Mouse (Mus musculus): ENCODE measurements at regions not wholly inside any gene's neighbourhood (a gene's known extent, or its start where the extent isn't known, plus 50 kb on each side); places are given as distances from the start of the nearest gene placed in this dataset.

- no peak overlapping the region for H3K4me2 ChIP-seq (ENCODE audit: low read depth, low read length)
- WGBS: 73% methylated on average over 6 of the region's 6 CpGs
- ATAC-seq (ENCODE audit: low read depth): no peak
- H3K4me1 ChIP-seq (replicated peaks; ENCODE audit: control insufficient read depth, insufficient read depth, low read length): peaks cover 15% of the 10 kb centered on the region; the same call in 1 of the 2 replicates
- no peak overlapping the region for H3K9ac ChIP-seq (ENCODE audit: low read length)
- no peaks in the 10 kb centered on the region for H3K36me3 ChIP-seq (ENCODE audit: control insufficient read depth, insufficient read depth, low read length)
- H3K27ac ChIP-seq (ENCODE audit: low read length): no peak overlapping the region
- H3K9me3 ChIP-seq (ENCODE audit: control insufficient read depth, low read length): peaks cover 3% of the 10 kb centered on the region
- H3K27me3 ChIP-seq (ENCODE audit: control insufficient read depth, insufficient read depth, low read depth, low read length): no peaks in the 10 kb centered on the region
- no peak overlapping the region for H3K4me3 ChIP-seq (ENCODE audit: low read length)
Observed at GRCm38 (mm10) chr15:62099683-62100082, 1176.9 kb upstream of the A1bg start.

- Histone ChIP-seq H3K27me3 (ENCODE audit: control insufficient read depth, insufficient read depth, low read depth, low read length) (no peaks in the 10 kb centered on the region), H3K9me3 (ENCODE audit: control insufficient read depth, low read length) (peaks cover 3% of the 10 kb centered on the region), H3K4me1 (replicated peaks; ENCODE audit: control insufficient read depth, insufficient read depth, low read length) (peaks cover 11% of the 10 kb centered on the region; the same call in 1 of the 2 replicates), H3K27ac (ENCODE audit: low read length) (peak overlapping the region; percentile 58; the same call in 1 of the 2 replicates), H3K36me3 (ENCODE audit: control insufficient read depth, insufficient read depth, low read length) (no peaks in the 10 kb centered on the region), H3K4me3 (ENCODE audit: low read length) (no peak overlapping the region), H3K9ac (ENCODE audit: low read length) (no peak overlapping the region), H3K4me2 (ENCODE audit: low read depth, low read length) (no peak overlapping the region)
- WGBS: 28% methylated on average over 16 of the region's 16 CpGs
- ATAC-seq (ENCODE audit: low read depth): peak; percentile 77
Observed at GRCm38 (mm10) chr15:62098791-62099660, 1176.2 kb upstream of the A1bg start.

DNA sequence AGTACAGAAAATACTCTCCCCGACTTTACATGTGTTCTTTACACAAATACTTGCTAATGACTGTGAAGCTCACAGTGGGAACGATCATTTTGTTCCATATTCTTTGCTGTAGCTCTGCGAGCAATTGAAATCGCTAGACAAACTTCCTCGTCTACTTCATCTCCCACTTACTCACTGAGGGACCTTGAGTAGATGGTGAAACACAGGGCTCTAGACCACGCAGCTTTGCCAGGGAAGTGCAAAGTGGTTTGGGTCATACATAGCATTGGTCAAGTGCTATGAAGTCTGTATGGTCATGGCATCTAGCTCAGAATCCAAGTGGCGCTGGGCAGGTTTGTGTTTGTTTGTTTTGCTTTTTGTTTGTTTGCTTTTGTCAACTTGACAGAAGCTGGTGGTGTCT lies 1174.0 kb upstream of the A1bg start:
- no peak for ATAC-seq (ENCODE audit: low read depth)
- WGBS: 61% methylated on average over 7 of the region's 7 CpGs
- no peak overlapping the region for H3K4me3 ChIP-seq (ENCODE audit: low read length)
- peaks cover 24% of the 10 kb centered on the region for H3K4me1 ChIP-seq (replicated peaks; ENCODE audit: control insufficient read depth, insufficient read depth, low read length)
- no peak overlapping the region for H3K9ac ChIP-seq (ENCODE audit: low read length)
- no peak overlapping the region for H3K4me2 ChIP-seq (ENCODE audit: low read depth, low read length)
- H3K27me3 ChIP-seq (ENCODE audit: control insufficient read depth, insufficient read depth, low read depth, low read length): no peaks in the 10 kb centered on the region
- no peaks in the 10 kb centered on the region for H3K9me3 ChIP-seq (ENCODE audit: control insufficient read depth, low read length)
- H3K36me3 ChIP-seq (ENCODE audit: control insufficient read depth, insufficient read depth, low read length): no peaks in the 10 kb centered on the region
- H3K27ac ChIP-seq (ENCODE audit: low read length): no peak overlapping the region

DNA sequence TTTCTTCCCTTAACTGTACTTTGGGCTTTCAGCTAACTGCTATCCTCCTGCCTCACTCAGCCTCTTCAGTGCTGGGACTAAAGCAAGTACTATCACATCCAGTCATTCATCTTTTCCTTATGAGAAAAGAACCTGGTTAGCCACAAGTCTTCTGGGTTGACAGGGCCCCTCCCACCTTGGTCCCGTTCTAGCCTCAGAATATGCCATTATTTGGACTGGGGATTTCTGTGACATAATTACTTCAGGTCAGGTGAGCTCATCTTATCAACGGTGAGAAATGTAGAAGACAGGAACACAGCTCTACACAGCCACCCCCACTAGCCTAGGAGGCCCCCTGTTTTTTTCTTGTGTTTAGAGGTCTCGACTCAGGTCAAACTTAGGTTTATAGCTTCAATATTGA lies 1172.4 kb upstream of the A1bg start:
- Histone ChIP-seq H3K27me3 (ENCODE audit: control insufficient read depth, insufficient read depth, low read depth, low read length) (no peaks in the 10 kb centered on the region), H3K27ac (ENCODE audit: low read length) (no peak overlapping the region), H3K36me3 (ENCODE audit: control insufficient read depth, insufficient read depth, low read length) (no peaks in the 10 kb centered on the region), H3K4me1 (replicated peaks; ENCODE audit: control insufficient read depth, insufficient read depth, low read length) (peaks cover 24% of the 10 kb centered on the region), H3K4me3 (ENCODE audit: low read length) (no peak overlapping the region), H3K9ac (ENCODE audit: low read length) (no peak overlapping the region), H3K4me2 (ENCODE audit: low read depth, low read length) (no peak overlapping the region), H3K9me3 (ENCODE audit: control insufficient read depth, low read length) (no peaks in the 10 kb centered on the region)
- no peak for ATAC-seq (ENCODE audit: low read depth)
- WGBS: 78% methylated on average over 3 of the region's 3 CpGs

GRCm38 (mm10) chr15:62093672-62094071 lies 1170.9 kb upstream of the A1bg start:
- no peak overlapping the region for H3K4me3 ChIP-seq (ENCODE audit: low read length)
- ATAC-seq (ENCODE audit: low read depth): peak; percentile 56; the same call in 1 of the 2 replicates

GRCm38 (mm10) chr15:62092671-62093185 lies 1169.9 kb upstream of the A1bg start:
- Histone ChIP-seq H3K4me2 (ENCODE audit: low read depth, low read length) (no peak overlapping the region), H3K27me3 (ENCODE audit: control insufficient read depth, insufficient read depth, low read depth, low read length) (no peaks in the 10 kb centered on the region), H3K36me3 (ENCODE audit: control insufficient read depth, insufficient read depth, low read length) (no peaks in the 10 kb centered on the region), H3K4me1 (replicated peaks; ENCODE audit: control insufficient read depth, insufficient read depth, low read length) (peaks cover 15% of the 10 kb centered on the region), H3K9me3 (ENCODE audit: control insufficient read depth, low read length) (no peaks in the 10 kb centered on the region), H3K9ac (ENCODE audit: low read length) (no peak overlapping the region), H3K27ac (ENCODE audit: low read length) (peak overlapping the region; percentile 27; the same call in 1 of the 2 replicates), H3K4me3 (ENCODE audit: low read length) (no peak overlapping the region)
- WGBS: 6% methylated on average over 5 of the region's 5 CpGs
- ATAC-seq (ENCODE audit: low read depth): peak; percentile 58

More at GRCm38 (mm10) chr15:62093672-62094071, 1170.9 kb upstream of the A1bg start:
- no peak overlapping the region for H3K27ac ChIP-seq (ENCODE audit: low read length)
- no peaks in the 10 kb centered on the region for H3K36me3 ChIP-seq (ENCODE audit: control insufficient read depth, insufficient read depth, low read length)
- WGBS: 45% methylated on average over 4 of the region's 4 CpGs
- no peak overlapping the region for H3K9ac ChIP-seq (ENCODE audit: low read length)
- H3K27me3 ChIP-seq (ENCODE audit: control insufficient read depth, insufficient read depth, low read depth, low read length): no peaks in the 10 kb centered on the region
- no peaks in the 10 kb centered on the region for H3K9me3 ChIP-seq (ENCODE audit: control insufficient read depth, low read length)
- no peak overlapping the region for H3K4me2 ChIP-seq (ENCODE audit: low read depth, low read length)
- peaks cover 18% of the 10 kb centered on the region for H3K4me1 ChIP-seq (replicated peaks; ENCODE audit: control insufficient read depth, insufficient read depth, low read length)

- Histone ChIP-seq H3K9me3 (ENCODE audit: control insufficient read depth, low read length) (no peaks in the 10 kb centered on the region), H3K27me3 (ENCODE audit: control insufficient read depth, insufficient read depth, low read depth, low read length) (no peaks in the 10 kb centered on the region), H3K4me2 (ENCODE audit: low read depth, low read length) (no peak overlapping the region), H3K27ac (ENCODE audit: low read length) (no peak overlapping the region), H3K4me3 (ENCODE audit: low read length) (no peak overlapping the region), H3K4me1 (replicated peaks; ENCODE audit: control insufficient read depth, insufficient read depth, low read length) (peaks cover 15% of the 10 kb centered on the region), H3K9ac (ENCODE audit: low read length) (no peak overlapping the region), H3K36me3 (ENCODE audit: control insufficient read depth, insufficient read depth, low read length) (no peaks in the 10 kb centered on the region)
- no peak for ATAC-seq (ENCODE audit: low read depth)
- 51% methylated on average over 12 of the region's 12 CpGs for WGBS
Observed at GRCm38 (mm10) chr15:62091746-62092659, 1169.2 kb upstream of the A1bg start.

- Histone ChIP-seq H3K4me2 (ENCODE audit: low read depth, low read length) (no peak overlapping the region), H3K4me1 (replicated peaks; ENCODE audit: control insufficient read depth, insufficient read depth, low read length) (peaks cover 15% of the 10 kb centered on the region), H3K27me3 (ENCODE audit: control insufficient read depth, insufficient read depth, low read depth, low read length) (no peaks in the 10 kb centered on the region), H3K36me3 (ENCODE audit: control insufficient read depth, insufficient read depth, low read length) (no peaks in the 10 kb centered on the region), H3K9ac (ENCODE audit: low read length) (no peak overlapping the region), H3K9me3 (ENCODE audit: control insufficient read depth, low read length) (no peaks in the 10 kb centered on the region), H3K4me3 (ENCODE audit: low read length) (no peak overlapping the region), H3K27ac (ENCODE audit: low read length) (no peak overlapping the region)
- WGBS: 89% methylated on average over 5 of the region's 5 CpGs
- no peak for ATAC-seq (ENCODE audit: low read depth)
Observed at GRCm38 (mm10) chr15:62091144-62091543, 1168.3 kb upstream of the A1bg start.

- Histone ChIP-seq H3K4me1 (replicated peaks; ENCODE audit: control insufficient read depth, insufficient read depth, low read length) (peaks cover 13% of the 10 kb centered on the region), H3K9ac (ENCODE audit: low read length) (no peak overlapping the region), H3K4me3 (ENCODE audit: low read length) (no peak overlapping the region), H3K4me2 (ENCODE audit: low read depth, low read length) (no peak overlapping the region), H3K36me3 (ENCODE audit: control insufficient read depth, insufficient read depth, low read length) (no peaks in the 10 kb centered on the region), H3K9me3 (ENCODE audit: control insufficient read depth, low read length) (no peaks in the 10 kb centered on the region), H3K27ac (ENCODE audit: low read length) (no peak overlapping the region), H3K27me3 (ENCODE audit: control insufficient read depth, insufficient read depth, low read depth, low read length) (no peaks in the 10 kb centered on the region)
- 94% methylated on average over 4 of the region's 4 CpGs for WGBS
- no peak for ATAC-seq (ENCODE audit: low read depth)
Observed at GRCm38 (mm10) chr15:62088341-62088740, 1165.5 kb upstream of the A1bg start.

Measured in lung, embryonic 16.5 days (tissue).